Mouse (Mus musculus) neural tube, embryonic 13.5 days (tissue): ENCODE measurements around the gene Pkp4. TPM values are rescaled to one million over a fixed set of nuclear protein-coding genes. Genes with fewer than 3 reads are reported as not detected.

ENCODE experiments used
- ATAC-seq: fragments of 200-750 bp; cut with Nextera tagmentation; 2 replicates; pipeline ENCODE4 v1.8.0; 2017; ENCODE audit warnings: low read depth, mild to moderate bottlenecking, moderate TSS enrichment, moderate library complexity
- H3K27ac ChIP-seq: fragments of 300-500 bp; sonication (generic); replicated peaks from 2 replicates; pipeline ENCODE4 v1.5.1; 2015; ENCODE audit warnings: moderate library complexity, mild to moderate bottlenecking, inconsistent platforms
- H3K27me3 ChIP-seq: fragments of 300-500 bp; sonication (generic); 2 replicates; pipeline ENCODE4 v1.6.1; 2015; ENCODE audit warnings: mild to moderate bottlenecking, inconsistent platforms
- H3K36me3 ChIP-seq: fragments of 300-500 bp; sonication (generic); 2 replicates; pipeline ENCODE4 v1.6.1; 2015; ENCODE audit warnings: mild to moderate bottlenecking, inconsistent platforms
- H3K4me1 ChIP-seq: fragments of 300-500 bp; sonication (generic); replicated peaks from 2 replicates; pipeline ENCODE4 v1.6.1; 2015; ENCODE audit warnings: inconsistent platforms
- H3K4me2 ChIP-seq: fragments of 300-500 bp; sonication (generic); 2 replicates; pipeline ENCODE4 v1.6.1; 2015; ENCODE audit warnings: inconsistent platforms, mild to moderate bottlenecking, moderate library complexity
- H3K4me3 ChIP-seq: fragments of 300-500 bp; sonication (generic); 2 replicates; pipeline ENCODE4 v1.5.1; 2015; ENCODE audit warnings: mild to moderate bottlenecking, inconsistent platforms
- H3K9ac ChIP-seq: fragments of 300-500 bp; sonication (generic); 2 replicates; pipeline ENCODE4 v1.6.1; 2015; ENCODE audit warnings: moderate library complexity, mild to moderate bottlenecking, inconsistent platforms
- H3K9me3 ChIP-seq: fragments of 300-500 bp; sonication (generic); 2 replicates; pipeline ENCODE4 v1.6.1; 2016; ENCODE audit warnings: inconsistent platforms
- WGBS: fragments of 180-500 bp; shearing (Covaris S2); methylation state at CpG from one replicate; pipeline ENCODE4 v1.1.7; 2015; 5-methylcytosine and 5-hydroxymethylcytosine counted together
- polyA plus RNA-seq: library from polyadenylated mRNA; unstranded; fragments of >200 nt; fragmentation: Nextera tagmentation; extraction: Ambion mirVana; gene quantifications from 2 replicates; pipeline ENCODE4 v1.2.1, GENCODE M21; 2015

Gene Pkp4
- polyA plus RNA-seq, 1 experiment from 2014 or later, result 16.6 TPM

- no peaks in the 10 kb centered on the region for H3K9me3 ChIP-seq
- no peak overlapping the region for H3K27ac ChIP-seq
- no peaks in the 10 kb centered on the region for H3K36me3 ChIP-seq
- peaks cover 10% of the 10 kb centered on the region; the same call in 1 of the 2 replicates for H3K4me1 ChIP-seq
- H3K4me3 ChIP-seq, result no peak overlapping the region
- H3K27me3 ChIP-seq, result no peaks in the 10 kb centered on the region
- ATAC-seq, result no peak
- WGBS, result 78% methylated on average over 9 of the region's 9 CpGs
- no peak overlapping the region for H3K4me2 ChIP-seq
- H3K9ac ChIP-seq, result no peak overlapping the region
Measured at GRCm38 (mm10) chr2:59169572-59170207, 9.0 kb downstream of the Pkp4 start.

GRCm38 (mm10) chr2:59170208-59170589, 9.5 kb downstream of the Pkp4 start:
- H3K4me3 ChIP-seq, result no peak overlapping the region
- no peak overlapping the region for H3K27ac ChIP-seq
- H3K4me2 ChIP-seq, result no peak overlapping the region
- H3K4me1 ChIP-seq, result peaks cover 10% of the 10 kb centered on the region; the same call in 1 of the 2 replicates
- no peak overlapping the region for H3K9ac ChIP-seq
- H3K27me3 ChIP-seq, result no peaks in the 10 kb centered on the region
- no peaks in the 10 kb centered on the region for H3K36me3 ChIP-seq
- no peaks in the 10 kb centered on the region for H3K9me3 ChIP-seq
- 90% methylated on average over 3 of the region's 3 CpGs for WGBS
- no peak for ATAC-seq

DNA sequence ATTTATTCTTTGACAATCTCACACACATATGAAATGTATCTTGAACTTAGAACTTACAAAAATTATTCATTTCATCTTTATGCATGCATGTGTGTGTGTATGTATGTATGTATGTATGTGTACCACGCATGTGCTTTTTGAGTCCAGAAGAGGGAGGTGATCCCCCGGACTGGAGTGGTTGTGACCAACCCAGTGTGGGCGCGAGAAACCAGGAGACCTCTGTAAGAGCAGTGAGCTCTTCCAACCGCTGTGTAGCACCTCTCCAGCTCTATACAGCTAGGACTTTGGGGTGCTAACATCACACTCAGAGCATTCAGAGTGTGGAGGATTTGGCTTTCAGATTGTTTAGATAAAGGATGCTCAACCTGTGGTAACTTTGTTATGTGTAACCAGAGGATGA, 9.9 kb downstream of the Pkp4 start:
- Histone ChIP-seq H3K27me3 (no peaks in the 10 kb centered on the region), H3K27ac (no peak overlapping the region), H3K4me3 (no peak overlapping the region), H3K4me1 (peaks cover 10% of the 10 kb centered on the region; the same call in 1 of the 2 replicates), H3K9me3 (no peaks in the 10 kb centered on the region), H3K36me3 (no peaks in the 10 kb centered on the region), H3K4me2 (no peak overlapping the region), H3K9ac (no peak overlapping the region)
- no peak for ATAC-seq
- 94% methylated on average over 5 of the region's 5 CpGs for WGBS

GRCm38 (mm10) chr2:59171533-59171932, 10.9 kb downstream of the Pkp4 start:
- Histone ChIP-seq H3K4me3 (no peak overlapping the region), H3K9ac (no peak overlapping the region), H3K27me3 (no peaks in the 10 kb centered on the region), H3K4me2 (no peak overlapping the region), H3K4me1 (peaks cover 10% of the 10 kb centered on the region; the same call in 1 of the 2 replicates), H3K9me3 (no peaks in the 10 kb centered on the region), H3K27ac (no peak overlapping the region), H3K36me3 (no peaks in the 10 kb centered on the region)
- WGBS, result 76% methylated on average over 5 of the region's 5 CpGs
- no peak for ATAC-seq

DNA sequence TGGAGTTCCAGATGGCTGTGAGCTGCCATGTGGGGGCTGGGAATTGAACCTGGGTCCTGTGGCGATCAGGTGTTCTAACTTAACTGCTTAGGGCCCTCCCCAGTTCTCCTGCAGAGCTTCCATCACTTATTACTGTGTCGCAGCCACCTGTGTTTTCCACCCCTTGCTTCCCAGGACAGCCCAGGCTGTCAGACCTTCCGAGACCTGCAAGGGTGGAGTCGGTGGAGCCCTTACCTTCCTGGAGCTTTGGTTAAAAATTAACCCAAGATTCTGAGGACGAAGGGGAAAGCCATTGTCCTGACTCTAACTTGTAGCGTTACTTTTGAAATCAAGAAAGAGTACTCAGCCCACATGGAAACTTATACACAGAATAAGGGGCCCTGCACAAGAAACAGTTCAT, 15.3 kb downstream of the Pkp4 start:
- Histone ChIP-seq H3K4me3 (no peak overlapping the region), H3K9ac (no peak overlapping the region), H3K27ac (no peak overlapping the region), H3K4me1 (peaks cover 21% of the 10 kb centered on the region), H3K27me3 (no peaks in the 10 kb centered on the region), H3K36me3 (no peaks in the 10 kb centered on the region), H3K4me2 (no peak overlapping the region), H3K9me3 (no peaks in the 10 kb centered on the region)
- WGBS, result 67% methylated on average over 6 of the region's 6 CpGs
- no peak for ATAC-seq

- Histone ChIP-seq H3K4me1 (peaks cover 21% of the 10 kb centered on the region), H3K9ac (no peak overlapping the region), H3K36me3 (no peaks in the 10 kb centered on the region), H3K4me3 (no peak overlapping the region), H3K27ac (no peak overlapping the region), H3K27me3 (no peaks in the 10 kb centered on the region), H3K4me2 (no peak overlapping the region), H3K9me3 (no peaks in the 10 kb centered on the region)
- 79% methylated on average over 8 of the region's 8 CpGs for WGBS
- ATAC-seq, result no peak
Measured at GRCm38 (mm10) chr2:59178191-59178590, 17.5 kb downstream of the Pkp4 start.

DNA sequence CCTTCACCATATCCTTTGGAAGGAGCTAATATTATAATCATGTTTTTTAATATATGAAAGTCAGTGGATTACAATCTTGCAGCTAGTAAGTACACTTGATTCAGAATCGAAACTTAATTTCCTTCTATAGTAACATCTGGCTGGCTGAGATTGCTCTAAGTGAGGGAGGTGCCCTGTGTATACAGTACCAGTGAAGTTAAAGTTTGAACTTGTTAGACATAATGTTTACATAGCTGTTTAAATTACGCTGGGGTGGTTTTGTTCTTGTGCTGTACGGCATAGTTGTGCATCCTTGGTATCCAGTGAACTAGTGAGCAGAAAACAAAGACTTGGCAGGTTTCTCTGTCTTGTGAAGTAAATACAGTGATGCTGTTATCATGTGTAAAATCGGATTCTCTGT, 18.3 kb downstream of the Pkp4 start:
- H3K27ac ChIP-seq, result no peak overlapping the region
- H3K36me3 ChIP-seq, result no peaks in the 10 kb centered on the region
- peaks cover 21% of the 10 kb centered on the region for H3K4me1 ChIP-seq
- no peaks in the 10 kb centered on the region for H3K9me3 ChIP-seq
- no peak for ATAC-seq
- WGBS, result 80% methylated on average over 4 of the region's 4 CpGs
- H3K27me3 ChIP-seq, result no peaks in the 10 kb centered on the region
- no peak overlapping the region for H3K9ac ChIP-seq
- H3K4me3 ChIP-seq, result no peak overlapping the region
- no peak overlapping the region for H3K4me2 ChIP-seq

GRCm38 (mm10) chr2:59179487-59179886, 18.8 kb downstream of the Pkp4 start:
- Histone ChIP-seq H3K36me3 (no peaks in the 10 kb centered on the region), H3K9ac (no peak overlapping the region), H3K4me3 (no peak overlapping the region), H3K4me1 (peaks cover 21% of the 10 kb centered on the region), H3K4me2 (no peak overlapping the region), H3K9me3 (no peaks in the 10 kb centered on the region), H3K27me3 (no peaks in the 10 kb centered on the region), H3K27ac (no peak overlapping the region)
- no peak for ATAC-seq
- WGBS, result 52% methylated on average over 5 of the region's 5 CpGs

GRCm38 (mm10) chr2:59181321-59182113, 20.9 kb downstream of the Pkp4 start:
- Histone ChIP-seq H3K27me3 (no peaks in the 10 kb centered on the region), H3K27ac (no peak overlapping the region), H3K4me1 (peaks cover 21% of the 10 kb centered on the region), H3K4me2 (no peak overlapping the region), H3K9ac (no peak overlapping the region), H3K36me3 (no peaks in the 10 kb centered on the region), H3K9me3 (no peaks in the 10 kb centered on the region), H3K4me3 (no peak overlapping the region)
- ATAC-seq, result no peak
- WGBS, result 81% methylated on average over 15 of the region's 15 CpGs

- Histone ChIP-seq H3K36me3 (peaks cover 4% of the 10 kb centered on the region; the same call in 1 of the 2 replicates), H3K4me1 (peaks cover 15% of the 10 kb centered on the region), H3K9ac (no peak overlapping the region), H3K27me3 (no peaks in the 10 kb centered on the region), H3K4me3 (no peak overlapping the region), H3K4me2 (no peak overlapping the region), H3K9me3 (no peaks in the 10 kb centered on the region), H3K27ac (no peak overlapping the region)
- ATAC-seq, result no peak
- WGBS, result 80% methylated on average over 4 of the region's 4 CpGs
Measured at GRCm38 (mm10) chr2:59183541-59183940, 22.9 kb downstream of the Pkp4 start.

GRCm38 (mm10) chr2:59184107-59185064, 23.7 kb downstream of the Pkp4 start:
- Histone ChIP-seq H3K4me2 (no peak overlapping the region), H3K36me3 (peaks cover 4% of the 10 kb centered on the region; the same call in 1 of the 2 replicates), H3K27ac (no peak overlapping the region), H3K4me1 (peaks cover 8% of the 10 kb centered on the region; the same call in 1 of the 2 replicates), H3K9ac (no peak overlapping the region), H3K4me3 (no peak overlapping the region), H3K9me3 (no peaks in the 10 kb centered on the region), H3K27me3 (no peaks in the 10 kb centered on the region)
- 91% methylated on average over 11 of the region's 11 CpGs for WGBS
- no peak for ATAC-seq

DNA sequence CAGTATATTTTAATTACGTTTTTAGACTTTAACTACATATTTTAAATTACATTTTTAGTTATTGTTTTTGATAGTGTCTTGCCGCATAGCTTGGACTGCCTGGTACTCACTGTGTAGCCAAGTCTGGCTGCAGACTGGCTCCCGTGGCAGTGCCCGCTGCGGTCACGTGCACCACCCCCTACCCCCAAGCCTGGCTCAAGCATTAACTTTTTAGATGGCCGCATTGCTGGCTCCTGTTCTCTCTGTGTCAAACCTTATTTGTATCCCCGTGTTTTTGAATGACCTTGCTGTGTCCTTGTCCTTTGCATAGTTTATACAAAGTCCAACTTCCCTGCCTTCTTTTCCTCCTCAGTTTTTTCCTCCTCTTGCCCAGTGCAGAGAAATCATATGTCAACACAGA, 25.5 kb downstream of the Pkp4 start:
- no peaks in the 10 kb centered on the region for H3K9me3 ChIP-seq

More for the DNA sequence above, 25.5 kb downstream of the Pkp4 start:
- 97% methylated on average over 8 of the region's 8 CpGs for WGBS
- H3K36me3 ChIP-seq, result peaks cover 4% of the 10 kb centered on the region; the same call in 1 of the 2 replicates
- ATAC-seq, result no peak
- H3K27me3 ChIP-seq, result no peaks in the 10 kb centered on the region
- H3K4me2 ChIP-seq, result no peak overlapping the region
- no peak overlapping the region for H3K4me3 ChIP-seq
- no peak overlapping the region for H3K9ac ChIP-seq
- H3K4me1 ChIP-seq, result peaks cover 14% of the 10 kb centered on the region
- H3K27ac ChIP-seq, result no peak overlapping the region
